Mouse (Mus musculus) hindbrain, postnatal 0 days (tissue): Measurements from ENCODE around the gene Rab3d. TPM values are rescaled to one million over a fixed set of nuclear protein-coding genes. Genes with fewer than 3 reads are reported as not detected.

Experiments
- ATAC-seq: fragments of 200-750 bp; cut with Nextera tagmentation; 2 replicates; pipeline ENCODE4 v1.8.0; 2017; ENCODE audit warnings: mild to moderate bottlenecking, moderate TSS enrichment, moderate library complexity
- DNase-seq: peaks from one replicate; pipeline ENCODE4 v3.0.0-alpha.2; 2015; ENCODE audit warnings: low spot score
- H3K27ac ChIP-seq: fragments of 300-500 bp; sonication (generic); 2 replicates; pipeline ENCODE4 v1.5.1; 2014; ENCODE audit warnings: mild to moderate bottlenecking
- H3K27me3 ChIP-seq: fragments of 300-500 bp; sonication (generic); 2 replicates; pipeline ENCODE4 v1.6.1; 2014; ENCODE audit warnings: low read length, mixed read lengths; ENCODE audit not compliant: insufficient read depth
- H3K36me3 ChIP-seq: fragments of 300-500 bp; sonication (generic); 2 replicates; pipeline ENCODE4 v1.6.1; 2014; ENCODE audit warnings: low read length, mixed read lengths; ENCODE audit not compliant: insufficient read depth
- H3K4me1 ChIP-seq: fragments of 300-500 bp; sonication (generic); 2 replicates; pipeline ENCODE4 v1.6.1; 2014; ENCODE audit warnings: antibody characterized with exemption, low read length, mixed read lengths; ENCODE audit not compliant: insufficient read depth
- H3K4me2 ChIP-seq: fragments of 300-500 bp; sonication (generic); 2 replicates; pipeline ENCODE4 v1.6.1; 2014; ENCODE audit warnings: low read depth, mild to moderate bottlenecking, low read length, moderate library complexity, mixed read lengths
- H3K4me3 ChIP-seq: fragments of 300-500 bp; sonication (generic); 2 replicates; pipeline ENCODE4 v1.5.1; 2014; ENCODE audit warnings: low read length
- H3K9ac ChIP-seq: fragments of 300-500 bp; sonication (generic); replicated peaks from 2 replicates; pipeline ENCODE4 v1.6.1; 2014; ENCODE audit warnings: mild to moderate bottlenecking, low read length, moderate library complexity, mixed read lengths
- H3K9me3 ChIP-seq: fragments of 300-500 bp; sonication (generic); 2 replicates; pipeline ENCODE4 v1.6.1; 2016; ENCODE audit warnings: low read length, mixed read lengths
- CTCF ChIP-seq: IDR thresholded peaks from 2 replicates; pipeline ENCODE4 v1.5.1; 2016; ENCODE audit warnings: antibody characterized with exemption, control low read depth, low read depth
- WGBS: fragments of 180-500 bp; shearing (Covaris S2); extraction: QIAGEN DNeasy Blood & Tissue Kit; methylation state at CpG from one replicate; pipeline ENCODE4 v1.1.7; 2014; 5-methylcytosine and 5-hydroxymethylcytosine counted together
- polyA plus RNA-seq: library from polyadenylated mRNA; unstranded; fragments of >200 nt; fragmentation: Nextera tagmentation; extraction: Ambion mirVana; gene quantifications from 2 replicates; pipeline ENCODE4 v1.2.1, GENCODE M21; 2015
- total RNA-seq: library from RNA; depleted of rRNA; stranded (reverse); fragments of >200 nt; gene quantifications from 2 replicates; pipeline ENCODE4 v1.2.3, GENCODE M21; 2014

Rab3d gene
- total and polyA plus RNA-seq, 2 experiments from 2014 or later = 20.3 to 28.6 TPM

GRCm38 (mm10) chr9:21916851-21917492 is 1.0 kb downstream of the Rab3d start:
- Histone ChIP-seq H3K36me3 (no peaks in the 10 kb centered on the region), H3K9ac (peak overlapping the region; percentile 64; the same call in 1 of the 2 replicates), H3K4me1 (no peaks in the 10 kb centered on the region), H3K27ac (peak overlapping the region; percentile 73; the same call in 1 of the 2 replicates), H3K9me3 (no peaks in the 10 kb centered on the region), H3K27me3 (no peaks in the 10 kb centered on the region), H3K4me3 (peak overlapping the region; percentile 65), H3K4me2 (peak overlapping the region; percentile 85)
- DNase-seq (no peak), ATAC-seq (no peak)
- WGBS = 67% methylated on average over 3 of the region's 3 CpGs
- TF ChIP-seq CTCF = no peak

- no peak overlapping the region for H3K4me2 ChIP-seq
- TF ChIP-seq CTCF = no peak
- H3K4me3 ChIP-seq = no peak overlapping the region
- no peaks in the 10 kb centered on the region for H3K4me1 ChIP-seq
- H3K27ac ChIP-seq = no peak overlapping the region
- 78% methylated on average over 10 of the region's 10 CpGs for WGBS
- 0 out of 2 replicates have a peak, but pooled peaks cover 4% of the 10 kb centered on the region for H3K36me3 ChIP-seq
- ATAC-seq (no peak), DNase-seq (no peak)
- no peaks in the 10 kb centered on the region for H3K9me3 ChIP-seq
- no peak overlapping the region for H3K9ac ChIP-seq
- H3K27me3 ChIP-seq = no peaks in the 10 kb centered on the region
Measured at GRCm38 (mm10) chr9:21909474-21910223, 8.3 kb downstream of the Rab3d start.

GRCm38 (mm10) chr9:21908216-21908615 is 9.8 kb downstream of the Rab3d start:
- 77% methylated on average over 11 of the region's 11 CpGs for WGBS
- no peak overlapping the region for H3K27ac ChIP-seq
- H3K9me3 ChIP-seq = no peaks in the 10 kb centered on the region
- no peaks in the 10 kb centered on the region for H3K27me3 ChIP-seq
- ATAC-seq (no peak), DNase-seq (no peak)
- no peak for TF ChIP-seq CTCF
- no peaks in the 10 kb centered on the region for H3K4me1 ChIP-seq
- no peak overlapping the region for H3K4me2 ChIP-seq
- H3K36me3 ChIP-seq = 0 out of 2 replicates have a peak, but pooled peaks cover 4% of the 10 kb centered on the region
- no peak overlapping the region for H3K4me3 ChIP-seq
- H3K9ac ChIP-seq = no peak overlapping the region

GRCm38 (mm10) chr9:21904031-21904430 is 14.0 kb downstream of the Rab3d start:
- no peaks in the 10 kb centered on the region for H3K9me3 ChIP-seq
- no peak overlapping the region for H3K4me3 ChIP-seq
- DNase-seq = no peak
- no peak overlapping the region for H3K4me2 ChIP-seq
- H3K36me3 ChIP-seq = no peaks in the 10 kb centered on the region
- no peaks in the 10 kb centered on the region for H3K27me3 ChIP-seq
- H3K27ac ChIP-seq = no peak overlapping the region
- ATAC-seq = no peak
- no peak for TF ChIP-seq CTCF
- H3K4me1 ChIP-seq = no peaks in the 10 kb centered on the region
- WGBS = 85% methylated on average over 4 of the region's 4 CpGs
- H3K9ac ChIP-seq = no peak overlapping the region

- H3K36me3 ChIP-seq = no peaks in the 10 kb centered on the region
- DNase-seq (peak; percentile 92), ATAC-seq (peak; percentile 90)
- H3K27me3 ChIP-seq = no peaks in the 10 kb centered on the region
- H3K4me1 ChIP-seq = no peaks in the 10 kb centered on the region
- WGBS = 16% methylated on average over 10 of the region's 10 CpGs
- peak overlapping the region; percentile 21; the same call in 1 of the 2 replicates for H3K9ac ChIP-seq
- H3K4me2 ChIP-seq = peak overlapping the region; percentile 54
- H3K9me3 ChIP-seq = no peaks in the 10 kb centered on the region
- TF ChIP-seq CTCF = peak; percentile 45
- peak overlapping the region; percentile 35 for H3K4me3 ChIP-seq
- peak overlapping the region; percentile 45; the same call in 1 of the 2 replicates for H3K27ac ChIP-seq
Measured at GRCm38 (mm10) chr9:21901223-21901820, 16.7 kb downstream of the Rab3d start.

- Histone ChIP-seq H3K4me1 (no peaks in the 10 kb centered on the region), H3K27ac (no peak overlapping the region), H3K27me3 (no peaks in the 10 kb centered on the region), H3K36me3 (no peaks in the 10 kb centered on the region), H3K4me3 (no peak overlapping the region), H3K9ac (no peak overlapping the region), H3K4me2 (no peak overlapping the region), H3K9me3 (no peaks in the 10 kb centered on the region)
- ATAC-seq (no peak), DNase-seq (no peak)
- TF ChIP-seq CTCF = peak; percentile 3; the same call in 1 of the 2 replicates
- 57% methylated on average over 3 of the region's 3 CpGs for WGBS
Measured at GRCm38 (mm10) chr9:21889229-21889628, 28.8 kb downstream of the Rab3d start.
